In the genomic region with DNA sequence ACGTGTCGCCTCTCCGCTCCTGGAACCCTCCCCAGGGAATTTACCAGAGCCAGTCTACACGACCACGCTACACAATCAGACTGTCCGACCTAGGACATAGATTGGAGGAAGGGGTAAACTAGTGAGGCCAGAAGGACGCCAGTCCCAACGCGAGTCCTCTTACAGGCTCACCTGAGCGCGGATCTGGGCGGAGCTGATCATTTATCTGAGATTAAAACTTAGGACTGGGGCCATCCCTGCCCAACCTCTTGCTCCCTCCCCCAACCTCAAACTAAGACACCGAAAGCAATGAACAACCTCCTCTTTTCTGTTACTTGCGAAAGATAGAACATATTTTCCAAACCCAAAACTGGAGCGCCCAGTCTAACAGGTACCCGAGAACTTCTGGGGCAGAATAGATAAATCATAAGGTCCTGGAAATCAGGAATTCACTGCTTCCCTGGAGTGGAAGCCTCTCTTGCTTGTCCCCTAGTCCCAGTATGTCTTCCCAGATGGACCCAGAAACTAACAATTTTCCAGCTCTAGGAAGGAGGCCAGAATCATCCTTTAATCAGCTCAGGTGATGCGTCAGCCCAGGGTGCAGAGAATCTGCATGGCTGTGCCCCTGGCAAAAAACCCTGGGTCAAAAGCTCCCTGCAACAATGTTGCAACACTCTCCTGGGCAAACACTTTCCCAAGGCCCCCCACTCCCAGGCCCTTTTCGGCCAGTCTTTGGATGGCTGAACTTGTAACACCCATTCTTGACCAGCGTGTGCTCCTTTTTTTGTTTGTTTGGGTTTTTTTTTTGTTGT, we compare ENCODE assay signal across 8 mouse cellular contexts. TPM values are rescaled to one million over a fixed set of nuclear protein-coding genes. Genes with fewer than 3 reads are reported as not detected.
DNase-seq lines count a peak whose midpoint lies in the region; ATAC-seq and TF ChIP-seq lines count a peak whose summit lies in the region.

No protein-coding gene starts in this region.

- H3K9ac ChIP-seq in heart, embryonic 16.5 days (ENCODE audit: low read length), result peak overlapping the region; percentile 76
- H3K9ac ChIP-seq in forebrain, embryonic 16.5 days (replicated peaks; ENCODE audit: low read depth, low read length), result peak overlapping the region; percentile 69

- H3K27ac ChIP-seq in heart, embryonic 16.5 days (ENCODE audit: low read length), result peak overlapping the region; percentile 67
- H3K27ac ChIP-seq in forebrain, embryonic 16.5 days (ENCODE audit: low read length), result peak overlapping the region; percentile 71
- peak overlapping the region; percentile 80 for H3K27ac ChIP-seq in macrophage

- intact Hi-C loops in heart, postnatal 36 days (cut with DNase I), result no loop called here
- intact Hi-C loops in gastrocnemius, postnatal 36 days (cut with DNase I), result no loop called here
- intact Hi-C loops in left cerebral cortex, postnatal 25 days (cut with DNase I), result no loop called here

- H3K36me3 ChIP-seq in heart, embryonic 16.5 days (ENCODE audit: control insufficient read depth, insufficient read depth), result peaks cover under 1% of the 10 kb centered on the region; the same call in 1 of the 2 replicates
- H3K36me3 ChIP-seq in G1E (replicated peaks), result peaks cover 28% of the 10 kb centered on the region
- no peaks in the 10 kb centered on the region for H3K36me3 ChIP-seq in forebrain, embryonic 16.5 days (ENCODE audit: control insufficient read depth, insufficient read depth)
- peaks cover 2% of the 10 kb centered on the region; the same call in 1 of the 2 replicates for H3K36me3 ChIP-seq in macrophage (ENCODE audit: inconsistent target)

- peaks cover 40% of the 10 kb centered on the region for H3K79me2 ChIP-seq in macrophage (ENCODE audit: inconsistent target)

- no peak for DNase-seq in heart, postnatal 36 days
- no peak for DNase-seq in G1E (ENCODE audit: low spot score)
- DNase-seq in gastrocnemius, postnatal 36 days, result no peak
- DNase-seq in left cerebral cortex, postnatal 25 days (ENCODE audit: low spot score in 2 of 2), result no peak

- H3K27me3 ChIP-seq in heart, embryonic 16.5 days (ENCODE audit: control insufficient read depth, insufficient read depth, low read length), result no peaks in the 10 kb centered on the region
- no peaks in the 10 kb centered on the region for H3K27me3 ChIP-seq in G1E (ENCODE audit: insufficient read depth, low read length)
- no peaks in the 10 kb centered on the region for H3K27me3 ChIP-seq in forebrain, embryonic 16.5 days (replicated peaks; ENCODE audit: control insufficient read depth, insufficient read depth, low read length)

- peak overlapping the region; percentile 66 for H3K4me3 ChIP-seq in heart, embryonic 16.5 days (ENCODE audit: low read length)
- H3K4me3 ChIP-seq in G1E (ENCODE audit: low read depth, low read length) (peak overlapping the region; percentile 81), macrophage (ENCODE audit: inconsistent target) (peak overlapping the region; percentile 19; the same call in 1 of the 2 replicates)
- peak overlapping the region; percentile 89 for H3K4me3 ChIP-seq in forebrain, embryonic 16.5 days (replicated peaks; ENCODE audit: low read length)

- H3K4me2 ChIP-seq in heart, embryonic 16.5 days (ENCODE audit: low read depth, low read length), result peak overlapping the region; percentile 70
- peak overlapping the region; percentile 79 for H3K4me2 ChIP-seq in forebrain, embryonic 16.5 days (ENCODE audit: low read length)

- WGBS in heart, embryonic 16.5 days, result 27% methylated on average over 19 of the region's 19 CpGs
- WGBS in forebrain, embryonic 16.5 days, result 23% methylated on average over 19 of the region's 19 CpGs
- WGBS in macrophage (ENCODE audit: missing documents), result 46% methylated on average over 18 of the region's 19 CpGs

- peaks cover 32% of the 10 kb centered on the region for H3K4me1 ChIP-seq in heart, embryonic 16.5 days (ENCODE audit: control insufficient read depth, insufficient read depth, low read length)
- peaks cover 37% of the 10 kb centered on the region for H3K4me1 ChIP-seq in G1E (ENCODE audit: insufficient read depth, low read depth, low read length)
- peaks cover 26% of the 10 kb centered on the region for H3K4me1 ChIP-seq in forebrain, embryonic 16.5 days (replicated peaks; ENCODE audit: control insufficient read depth, insufficient read depth, low read length)

- ATAC-seq in heart, embryonic 16.5 days (replicated peaks; ENCODE audit: extremely low read depth, insufficient read depth, low FRiP score), result peak; percentile 20; the same call in 1 of the 2 replicates
- ATAC-seq in G1E (ENCODE audit: extremely low read depth, insufficient number of reproducible peaks, low FRiP score, poor library complexity, severe bottlenecking), result no peak
- no peak for ATAC-seq in forebrain, embryonic 16.5 days
- no peak for ATAC-seq in megakaryocyte progenitor cell, adult 5-6 weeks (replicated peaks; ENCODE audit: poor library complexity)

- TF ChIP-seq CTCF in G1E (IDR thresholded peaks at IDR 0.05; ENCODE audit: low read depth, low read length), result no peak

- no peaks in the 10 kb centered on the region for H3K9me3 ChIP-seq in heart, embryonic 16.5 days (replicated peaks; ENCODE audit: control insufficient read depth, low read length)
- peaks cover 3% of the 10 kb centered on the region; the same call in 1 of the 2 replicates for H3K9me3 ChIP-seq in G1E (replicated peaks)
- H3K9me3 ChIP-seq in forebrain, embryonic 16.5 days (ENCODE audit: control insufficient read depth, low read length), result no peaks in the 10 kb centered on the region

RNA-seq across cellular contexts. Expression of a gene that starts 0.8 kb away (rescaled TPM):
- polyA plus RNA-seq in heart, embryonic 16.5 days (2015; fragmentation: Nextera tagmentation; extraction: Ambion mirVana), result 64.4 and 67.1 TPM in 2 replicates
- total RNA-seq in heart, postnatal 36 days (2021), result 10 to 100 TPM; 27.3 to 38.1 TPM
- 134 and 139 TPM in 2 replicates for total RNA-seq in G1E (2014; fragmentation: Nextera tagmentation)
- 205 and 206 TPM in 2 replicates for total RNA-seq in G1E (2017)
- 36.3 and 86.9 TPM in 2 replicates for polyA plus RNA-seq in G1E (2012)
- polyA plus RNA-seq in forebrain, embryonic 16.5 days (2015; fragmentation: Nextera tagmentation; extraction: Ambion mirVana), result 242 and 248 TPM in 2 replicates
- 100 to 1,000 TPM in 17 of 26 experiments, 10 to 100 TPM in 9; 46.4 to 178 (median 118) TPM for total RNA-seq in macrophage (2018; cell fraction: chromatin; rRNA removed)
- 100 to 1,000 TPM in 7 of 26 experiments, 10 to 100 TPM in 19; 65.0 to 112 (median 90.5) TPM for total RNA-seq in macrophage (2018; cell fraction: cytosol; rRNA removed)
- 100 to 1,000 TPM in 3 of 26 experiments, 10 to 100 TPM in 23; 46.9 to 156 (median 84.4) TPM for total RNA-seq in macrophage (2018; cell fraction: nucleus; rRNA removed)
- polyA plus RNA-seq in macrophage (2018), result 70.4 to 111 TPM (median 89.5 TPM) in 3 replicates
- total RNA-seq in megakaryocyte progenitor cell, adult 5-6 weeks (2015), result 80.4 and 81.7 TPM in 2 replicates
- total RNA-seq in megakaryocyte progenitor cell, adult 5-6 weeks (2017), result 89.1 and 101 TPM in 2 replicates
- 10 to 100 TPM; 10.4 to 13.6 TPM for total RNA-seq in gastrocnemius, postnatal 36 days (2021)
- 100 to 1,000 TPM; 114 to 124 TPM for total RNA-seq in left cerebral cortex, postnatal 25 days (2021)

RNA-seq across cellular contexts. Expression of a gene that starts 16.8 kb away (rescaled TPM):
- polyA plus RNA-seq in heart, embryonic 16.5 days (2015; fragmentation: Nextera tagmentation; extraction: Ambion mirVana), result 0.85 and 0.94 TPM in 2 replicates
- under 1 TPM; 0.22 to 0.49 TPM for total RNA-seq in heart, postnatal 36 days (2021)
- 0.49 TPM in 1 of 2 replicates, not detected in the other for total RNA-seq in G1E (2014; fragmentation: Nextera tagmentation)
- 0.17 and 0.60 TPM in 2 replicates for total RNA-seq in G1E (2017)
- 0.09 and 0.21 TPM in 2 replicates for polyA plus RNA-seq in G1E (2012)
- polyA plus RNA-seq in forebrain, embryonic 16.5 days (2015; fragmentation: Nextera tagmentation; extraction: Ambion mirVana), result 1.0 and 2.0 TPM in 2 replicates
- total RNA-seq in macrophage (2018; cell fraction: chromatin; rRNA removed), result 1 to 10 TPM in 4 of 26 experiments, under 1 TPM in 17, not detected in 5; 0.16 to 1.4 (median 0.55) TPM
- under 1 TPM in 25 of 26 experiments, not detected in 1; 0.03 to 0.20 (median 0.10) TPM for total RNA-seq in macrophage (2018; cell fraction: cytosol; rRNA removed)
- total RNA-seq in macrophage (2018; cell fraction: nucleus; rRNA removed), result 1 to 10 TPM in 6 of 26 experiments, under 1 TPM in 18, not detected in 2; 0.28 to 1.4 (median 0.68) TPM
- polyA plus RNA-seq in macrophage (2018), result 0.11 to 0.12 TPM in 2 of 3 replicates, not detected in the other
- 0.05 TPM in 1 of 2 replicates, not detected in the other for total RNA-seq in megakaryocyte progenitor cell, adult 5-6 weeks (2015)
- 0.04 and 0.30 TPM in 2 replicates for total RNA-seq in megakaryocyte progenitor cell, adult 5-6 weeks (2017)
- under 1 TPM; 0.10 to 0.54 TPM for total RNA-seq in gastrocnemius, postnatal 36 days (2021)
- total RNA-seq in left cerebral cortex, postnatal 25 days (2021), result 1 to 10 TPM in 1 of 2 experiments, under 1 TPM in 1; 0.55 to 1.3 TPM

RNA-seq across cellular contexts. Expression of a gene that starts 46.1 kb away (rescaled TPM):
- polyA plus RNA-seq in heart, embryonic 16.5 days (2015; fragmentation: Nextera tagmentation; extraction: Ambion mirVana), result 24.8 and 32.1 TPM in 2 replicates
- 1 to 10 TPM; 5.5 to 7.2 TPM for total RNA-seq in heart, postnatal 36 days (2021)
- total RNA-seq in G1E (2014; fragmentation: Nextera tagmentation) (1.1 and 2.7 TPM in 2 replicates), G1E (2017) (4.8 and 5.9 TPM in 2 replicates)
- polyA plus RNA-seq in G1E (2012) (5.1 and 5.9 TPM in 2 replicates), macrophage (2018) (26.5 to 58.0 TPM (median 47.3 TPM) in 3 replicates)
- 22.8 and 29.8 TPM in 2 replicates for polyA plus RNA-seq in forebrain, embryonic 16.5 days (2015; fragmentation: Nextera tagmentation; extraction: Ambion mirVana)
- 10 to 100 TPM in 5 of 26 experiments, 1 to 10 TPM in 19, under 1 TPM in 2; 0.87 to 13.2 (median 4.0) TPM for total RNA-seq in macrophage (2018; cell fraction: chromatin; rRNA removed)
- 100 to 1,000 TPM in 1 of 26 experiments, 10 to 100 TPM in 25; 28.5 to 108 (median 51.6) TPM for total RNA-seq in macrophage (2018; cell fraction: cytosol; rRNA removed)
- total RNA-seq in macrophage (2018; cell fraction: nucleus; rRNA removed), result 10 to 100 TPM in 22 of 26 experiments, 1 to 10 TPM in 4; 6.2 to 65.2 (median 21.2) TPM
- total RNA-seq in megakaryocyte progenitor cell, adult 5-6 weeks (2015), result 6.9 and 8.2 TPM in 2 replicates
- total RNA-seq in megakaryocyte progenitor cell, adult 5-6 weeks (2017), result 16.2 and 21.7 TPM in 2 replicates
- 1 to 10 TPM; 4.3 to 7.3 TPM for total RNA-seq in gastrocnemius, postnatal 36 days (2021)
- 100 to 1,000 TPM; 207 to 230 TPM for total RNA-seq in left cerebral cortex, postnatal 25 days (2021)

RNA-seq across cellular contexts. Expression of a gene that starts 56.0 kb away (rescaled TPM):
- 8.7 and 9.5 TPM in 2 replicates for polyA plus RNA-seq in heart, embryonic 16.5 days (2015; fragmentation: Nextera tagmentation; extraction: Ambion mirVana)
- 1 to 10 TPM; 7.6 to 8.2 TPM for total RNA-seq in heart, postnatal 36 days (2021)
- total RNA-seq in G1E (2014; fragmentation: Nextera tagmentation), result 22.4 and 28.3 TPM in 2 replicates
- total RNA-seq in G1E (2017), result 23.4 and 27.5 TPM in 2 replicates
- polyA plus RNA-seq in G1E (2012), result 2.9 and 3.4 TPM in 2 replicates
- polyA plus RNA-seq in forebrain, embryonic 16.5 days (2015; fragmentation: Nextera tagmentation; extraction: Ambion mirVana), result 14.3 and 17.4 TPM in 2 replicates
- 10 to 100 TPM in 16 of 26 experiments, 1 to 10 TPM in 10; 4.5 to 22.0 (median 11.2) TPM for total RNA-seq in macrophage (2018; cell fraction: chromatin; rRNA removed)
- 10 to 100 TPM in 19 of 26 experiments, 1 to 10 TPM in 7; 8.3 to 17.1 (median 12.5) TPM for total RNA-seq in macrophage (2018; cell fraction: cytosol; rRNA removed)
- 10 to 100 TPM in 18 of 26 experiments, 1 to 10 TPM in 8; 6.9 to 23.3 (median 12.2) TPM for total RNA-seq in macrophage (2018; cell fraction: nucleus; rRNA removed)
- polyA plus RNA-seq in macrophage (2018), result 2.1 to 4.8 TPM (median 4.6 TPM) in 3 replicates
- total RNA-seq in megakaryocyte progenitor cell, adult 5-6 weeks (2015), result 9.8 and 14.0 TPM in 2 replicates
- 17.2 and 24.1 TPM in 2 replicates for total RNA-seq in megakaryocyte progenitor cell, adult 5-6 weeks (2017)
- total RNA-seq in gastrocnemius, postnatal 36 days (2021), result 1 to 10 TPM; 3.3 to 3.7 TPM
- total RNA-seq in left cerebral cortex, postnatal 25 days (2021), result 100 to 1,000 TPM in 1 of 2 experiments, 10 to 100 TPM in 1; 97.7 to 102 TPM

Comparison
In these comparisons a context has a peak if more than half of its experiments do, and no peak if none do; other contexts are left out.
1. H3K4me3 ChIP-seq: peak in every context shown above with its lines; median percentile 89 in forebrain, embryonic 16.5 days; 81 in G1E; 66 in heart, embryonic 16.5 days; 19 in macrophage.
2. RNA of a gene that starts 46.1 kb away (total RNA-seq): 207 to 230 TPM in left cerebral cortex, postnatal 25 days; 6.9 to 21.7 TPM in megakaryocyte progenitor cell, adult 5-6 weeks, 4.3 to 7.3 TPM in gastrocnemius, postnatal 36 days, 5.5 to 7.2 TPM in heart, postnatal 36 days and 1.1 to 5.9 TPM in G1E; every median in the first group is over 4 times any median in the second.
3. Peak in every context shown above with its lines, with median percentiles within 50 percentile points of each other: H3K27ac ChIP-seq.